Mouse (Mus musculus) ES-Bruce4 (cell line): ENCODE data around the gene Rbm38.

Experiments used
- EP300 ChIP-seq: IDR thresholded peaks from 2 replicates; pipeline ENCODE4 v1.6.1; 2011; ENCODE audit warnings: low read depth, low read length; ENCODE audit not compliant: insufficient read depth
- POLR2A ChIP-seq: IDR thresholded peaks from one replicate; pipeline ENCODE4 v1.8.1; 2011; ENCODE audit warnings: low read length; ENCODE audit not compliant: insufficient read depth

DNA sequence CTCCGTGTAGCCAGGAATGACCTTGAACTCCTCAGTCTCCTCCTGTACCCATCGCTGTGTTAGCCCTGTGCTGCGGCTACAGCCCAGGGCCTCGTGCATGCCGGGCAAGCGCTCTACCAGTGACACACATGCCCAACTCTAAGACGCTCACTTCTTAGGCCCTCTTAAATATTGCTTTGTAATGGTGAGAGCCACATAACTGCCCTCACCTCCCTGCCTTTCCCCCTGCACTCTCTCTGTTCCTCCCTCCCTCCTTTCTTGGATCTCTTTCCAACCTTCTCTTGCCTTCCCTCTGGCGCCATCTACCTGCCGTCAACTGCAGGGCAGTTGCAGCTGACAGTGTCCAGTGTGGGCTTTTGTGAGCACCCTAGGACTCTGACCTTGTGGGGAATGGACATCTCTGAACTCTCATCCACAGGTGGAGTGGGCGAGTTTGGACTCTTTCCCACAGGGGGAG lies 60.5 kb downstream of the Rbm38 start:
- TF ChIP-seq POLR2A (no peak), EP300 (0 out of 2 replicates have a peak, but pooled peaks have one; percentile 49)
